Mouse (Mus musculus): ENCODE data around the gene Olfr474.
"Not testable (repeated sequence)": the region's sequence is repeated elsewhere in the genome, so short reads cannot be mapped to it uniquely, and the experiment has no call there.

The Olfr474 gene

GRCm38 (mm10) chr7:107954343-107954742 lies at the start of gene Olfr474:
Olfr474 (plus strand) TSS chr7:107954643.
- no peak for DNase-seq (ENCODE audit: low spot score)

DNA sequence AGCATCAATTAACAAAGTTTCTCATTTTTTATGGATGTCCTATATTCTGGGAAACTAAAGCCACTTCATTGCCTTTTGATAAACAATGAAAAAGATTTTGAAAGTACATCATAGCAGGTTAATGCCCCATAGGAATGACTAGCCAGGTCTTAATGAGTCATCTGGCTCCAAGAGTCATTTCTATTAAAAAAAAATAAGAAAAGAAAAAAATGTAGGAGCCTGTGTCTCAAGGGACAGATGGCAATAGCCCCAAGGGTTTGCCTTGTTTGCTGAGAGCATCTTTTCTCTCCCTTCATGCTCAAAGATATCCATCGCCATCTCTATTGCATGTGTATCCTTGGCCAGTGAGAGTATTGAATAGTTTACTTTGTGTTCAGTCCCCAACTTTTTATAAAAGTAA lies 24.3 kb upstream of the Olfr474 start, which contains the start of gene Olfr473:
Olfr473 (plus strand) TSS at position 301 of the 400 bp plus-strand sequence.
- DNase-seq (ENCODE audit: low spot score), result no peak

DNA sequence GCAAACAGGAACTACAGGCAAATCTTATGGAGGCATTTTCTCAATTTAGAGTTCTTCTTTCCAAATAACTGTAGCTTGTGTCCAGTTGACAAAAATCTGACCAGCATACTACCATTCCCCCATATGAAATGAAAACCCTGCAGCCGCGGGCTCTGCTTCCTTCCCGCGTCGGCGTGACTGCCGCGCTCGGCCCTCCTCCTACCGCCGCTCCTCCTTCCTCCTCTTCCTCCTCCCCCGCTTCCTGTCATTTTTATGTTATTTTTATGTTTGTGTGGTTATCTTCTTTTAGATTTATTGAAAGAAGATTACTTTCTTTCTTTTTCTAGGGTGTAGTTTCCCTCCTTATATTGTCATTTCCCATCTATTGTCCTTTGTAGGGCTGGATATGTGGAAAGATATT lies 1.9 kb upstream of the Olfr474 start:
- DNase-seq (ENCODE audit: low spot score), result not testable (repeated sequence)

GRCm38 (mm10) chr7:107964503-107964902 lies 10.1 kb downstream of the Olfr474 start, which contains the start of gene Olfr476:
Olfr476 (plus strand) TSS chr7:107964803.
- no peak for DNase-seq (ENCODE audit: low spot score)

GRCm38 (mm10) chr7:107986393-107986792 lies 31.9 kb downstream of the Olfr474 start, which contains the start of gene Olfr477:
Olfr477 (plus strand) TSS chr7:107986693.
- DNase-seq (ENCODE audit: low spot score), result no peak
